Mouse (Mus musculus) cortical plate, adult 2 months (tissue): Measurements from ENCODE around the gene Rsph9.
A peak's percentile ranks its signal among the peaks of the same experiment; 100 is the strongest.

Source experiments
- CTCF ChIP-seq: fragments of 200-500 bp; IDR thresholded peaks from 2 replicates; pipeline ENCODE4 v1.5.1; 2011; ENCODE audit warnings: mild to moderate bottlenecking, control low read depth, low read length; ENCODE audit not compliant: insufficient read depth; ENCODE audit errors: extremely low read depth
- POLR2A ChIP-seq: fragments of 200-500 bp; IDR thresholded peaks from 2 replicates; pipeline ENCODE4 v1.6.1; 2011; ENCODE audit warnings: mild to moderate bottlenecking, low read length, control low read depth; ENCODE audit not compliant: insufficient read depth; ENCODE audit errors: extremely low read depth

GRCm38 (mm10) chr17:46075116-46075485 is 68.9 kb downstream of the Rsph9 start:
- TF ChIP-seq POLR2A (no peak), CTCF (0 out of 2 replicates have a peak, but pooled peaks have one; percentile 22)
